Mouse (Mus musculus): ENCODE measurements around the gene Ccar1.
"Not testable (repeated sequence)": the region's sequence is repeated elsewhere in the genome, so short reads cannot be mapped to it uniquely, and the experiment has no call there.

The Ccar1 gene

DNA sequence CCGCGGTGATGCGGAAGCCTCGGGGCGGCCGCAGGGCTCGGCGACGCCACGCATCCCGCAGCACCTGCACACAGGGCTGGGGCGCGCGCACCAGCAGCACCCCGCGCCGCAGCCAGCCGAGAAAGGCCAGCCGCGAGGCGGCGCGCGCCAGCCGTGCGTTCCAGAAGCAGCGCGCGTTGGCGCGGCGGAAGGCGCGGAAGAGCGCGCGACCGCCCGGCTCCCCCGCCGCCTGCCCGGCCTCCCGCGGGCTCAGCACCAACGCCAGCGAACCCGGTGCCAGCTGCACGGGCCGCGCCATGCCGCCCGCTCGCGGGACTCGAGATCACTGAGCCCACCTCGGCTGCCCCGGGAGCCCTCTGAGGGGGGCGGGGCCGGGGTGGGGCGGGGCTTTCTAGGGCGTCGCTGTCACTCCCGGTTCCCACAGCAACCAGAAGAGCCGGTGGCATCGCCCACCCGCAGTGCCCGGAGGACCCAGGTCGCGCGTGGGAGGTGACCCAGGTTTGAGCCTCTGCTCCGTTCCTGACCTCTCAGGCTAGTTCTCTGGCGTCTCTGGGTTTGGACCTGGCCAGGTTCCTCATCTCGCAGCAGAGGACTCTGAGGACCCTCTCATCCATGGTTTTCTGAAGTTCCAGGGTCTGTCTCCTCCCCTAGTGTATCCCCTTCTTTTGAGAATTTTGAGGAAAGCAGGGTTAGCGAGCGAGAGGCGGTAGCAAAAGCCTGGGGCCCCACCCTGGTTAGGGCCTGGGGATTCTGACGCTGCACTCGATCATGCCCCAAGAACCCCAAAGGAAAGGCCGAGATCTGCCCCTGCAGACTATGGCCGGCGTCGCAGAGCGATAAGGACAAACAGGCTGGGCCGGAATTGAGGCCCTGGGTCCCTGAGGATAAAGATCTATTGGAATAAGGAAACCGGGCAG, 66.1 kb downstream of the Ccar1 start, which contains the start of gene Stox1:
Stox1 (minus strand) TSS at position 358 of the 917 bp plus-strand sequence.
- peak; percentile 46 to 51 for DNase-seq (ENCODE audit: low spot score in 2 of 2)

DNA sequence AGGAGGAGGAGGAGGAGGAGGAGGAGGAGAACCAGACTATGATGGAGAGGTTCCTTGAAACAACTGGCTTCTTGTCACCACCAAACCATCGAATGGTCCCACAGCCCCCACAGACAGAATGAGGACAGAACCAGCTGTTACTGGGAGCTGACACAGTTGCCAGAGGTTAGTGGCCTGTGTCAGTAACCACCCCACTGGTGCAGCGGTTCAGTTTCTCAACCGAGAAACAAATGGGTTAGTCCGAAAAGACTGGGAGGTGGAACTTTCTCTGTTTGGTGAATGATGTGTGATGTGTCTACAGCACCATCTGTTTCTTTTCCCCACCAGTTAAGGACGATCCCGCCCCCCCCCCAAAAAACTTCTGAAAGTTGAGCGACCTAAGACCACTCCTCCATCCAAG, 67.2 kb downstream of the Ccar1 start:
- DNase-seq (ENCODE audit: low spot score in 2 of 2), result no peak

DNA sequence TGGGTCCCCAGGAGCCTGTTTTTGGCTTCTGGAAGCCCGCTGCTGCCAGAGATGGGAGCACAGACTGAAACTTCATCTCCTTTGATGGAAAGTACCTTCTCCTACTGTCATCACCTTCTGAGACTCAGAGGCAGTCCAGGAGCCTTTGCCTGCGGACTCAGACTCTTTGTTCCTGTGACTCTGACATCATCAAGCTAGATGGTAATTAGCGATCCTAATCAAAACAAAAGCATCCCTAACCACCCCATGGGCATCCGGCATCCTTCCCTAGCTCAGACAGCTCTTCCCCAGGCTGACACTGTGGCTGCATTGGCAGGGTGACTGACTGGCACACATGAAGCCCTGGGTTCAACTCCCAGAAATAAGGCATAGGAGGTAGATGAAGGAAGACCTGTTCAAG, 69.4 kb downstream of the Ccar1 start:
- no peak for DNase-seq (ENCODE audit: low spot score in 2 of 2)

DNA sequence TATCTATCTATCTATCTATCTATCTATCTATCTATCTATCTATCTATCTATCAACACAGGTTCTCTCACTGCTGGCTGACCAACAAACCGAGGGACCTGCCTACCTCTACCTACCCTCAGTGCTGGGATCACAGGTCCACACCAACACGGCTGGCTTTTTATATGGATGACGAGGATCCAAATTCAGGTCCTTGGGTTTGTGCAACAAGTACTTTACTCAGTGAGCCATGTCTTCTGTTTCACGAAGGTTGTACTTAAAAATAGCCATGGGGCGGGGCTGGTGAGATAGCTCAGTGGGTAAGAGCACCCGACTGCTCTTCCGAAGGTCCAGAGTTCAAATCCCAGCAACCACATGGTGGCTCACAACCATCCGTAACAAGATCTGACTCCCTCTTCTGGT, 71.5 kb downstream of the Ccar1 start:
- DNase-seq (ENCODE audit: low spot score in 2 of 2), result not testable (repeated sequence)

DNA sequence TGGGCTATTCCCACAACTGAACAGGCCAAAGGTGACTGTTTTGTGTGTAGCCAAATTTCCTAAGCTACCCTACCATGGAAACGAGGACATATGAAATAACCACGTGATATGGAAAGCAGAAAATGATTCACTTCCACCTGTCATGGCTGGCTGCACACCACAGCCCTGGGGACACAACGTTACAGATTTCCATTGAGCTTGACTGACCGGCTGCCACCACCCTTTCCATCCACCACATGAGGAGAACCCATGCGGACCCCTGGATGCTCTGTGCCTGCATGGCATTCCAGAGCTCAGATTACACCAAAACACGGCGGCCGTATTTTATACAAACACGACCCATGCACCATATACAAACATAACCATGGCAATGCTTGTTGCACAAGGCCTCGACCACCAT, 78.6 kb downstream of the Ccar1 start:
- no peak for DNase-seq (ENCODE audit: low spot score in 2 of 2)

DNA sequence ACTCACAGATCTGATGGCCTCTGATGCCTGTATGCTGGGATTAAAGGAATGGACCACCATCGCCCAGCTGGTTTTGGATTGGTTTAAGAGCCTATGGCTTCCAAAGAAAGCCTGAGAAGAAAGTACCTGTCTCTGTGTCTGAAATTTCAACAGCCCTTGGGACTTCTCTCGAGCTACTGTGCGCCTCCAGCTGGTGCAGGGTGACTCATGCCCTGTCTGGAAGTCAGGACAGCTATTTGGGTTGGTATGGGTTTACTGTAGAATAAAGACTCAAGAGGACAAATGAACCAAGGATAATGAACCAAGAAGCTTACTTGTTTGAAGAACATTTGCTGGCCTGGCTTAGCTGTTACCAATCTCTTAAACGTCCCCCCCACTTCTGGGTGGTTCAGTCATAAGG, 88.5 kb downstream of the Ccar1 start:
- no peak for DNase-seq (ENCODE audit: low spot score in 2 of 2)

DNA sequence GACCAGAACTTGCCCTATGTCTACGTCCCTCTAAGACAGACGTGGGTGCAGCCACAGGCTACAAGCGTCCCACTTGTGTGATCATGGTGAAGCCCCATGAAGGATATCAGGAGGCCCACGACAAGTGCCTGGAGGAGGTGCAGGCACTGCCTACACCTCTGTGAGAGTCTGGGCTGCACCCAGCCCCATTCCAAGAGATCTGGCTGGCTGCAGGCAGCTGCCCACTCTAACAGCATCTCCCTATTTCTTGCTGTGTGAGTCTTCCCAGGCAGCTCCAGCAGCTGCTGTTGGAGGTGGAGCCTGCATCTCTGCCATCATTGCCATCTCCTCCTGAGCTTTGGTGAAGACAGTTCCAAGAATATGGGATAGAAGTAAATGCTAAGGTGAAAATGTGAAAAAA, 89.7 kb downstream of the Ccar1 start:
- peak in 1 of 2 experiments; percentile 19 for DNase-seq (ENCODE audit: low spot score in 2 of 2)

Data from frontal cortex, postnatal 25 days (tissue).